Mouse (Mus musculus): ENCODE data around the gene Cbr2. TPM values are rescaled to one million over a fixed set of nuclear protein-coding genes. Genes with fewer than 3 reads are reported as not detected.

Gene Cbr2
- total RNA-seq, 2 experiments from 2014 or later, result 9.9 to 10.8 TPM

DNA sequence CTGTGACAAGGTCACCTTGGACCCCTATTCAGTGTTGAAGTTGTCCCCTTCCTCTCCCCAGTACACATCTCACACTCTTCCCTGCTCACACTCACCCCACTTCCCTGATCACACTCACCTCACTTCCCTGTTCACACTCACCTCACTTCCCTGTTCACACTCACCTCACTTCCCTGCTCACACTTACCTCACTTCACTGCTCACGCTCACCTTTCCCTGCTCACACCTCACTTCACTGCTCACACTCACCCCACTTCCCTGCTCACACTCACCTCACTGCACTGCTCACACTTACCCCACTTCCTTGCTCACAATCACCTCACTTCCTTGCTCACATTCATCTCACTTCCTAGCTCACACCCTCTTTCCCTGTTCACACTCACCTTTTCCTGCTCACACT, 519 bp downstream of the Cbr2 start:
- no peak for DNase-seq

DNA sequence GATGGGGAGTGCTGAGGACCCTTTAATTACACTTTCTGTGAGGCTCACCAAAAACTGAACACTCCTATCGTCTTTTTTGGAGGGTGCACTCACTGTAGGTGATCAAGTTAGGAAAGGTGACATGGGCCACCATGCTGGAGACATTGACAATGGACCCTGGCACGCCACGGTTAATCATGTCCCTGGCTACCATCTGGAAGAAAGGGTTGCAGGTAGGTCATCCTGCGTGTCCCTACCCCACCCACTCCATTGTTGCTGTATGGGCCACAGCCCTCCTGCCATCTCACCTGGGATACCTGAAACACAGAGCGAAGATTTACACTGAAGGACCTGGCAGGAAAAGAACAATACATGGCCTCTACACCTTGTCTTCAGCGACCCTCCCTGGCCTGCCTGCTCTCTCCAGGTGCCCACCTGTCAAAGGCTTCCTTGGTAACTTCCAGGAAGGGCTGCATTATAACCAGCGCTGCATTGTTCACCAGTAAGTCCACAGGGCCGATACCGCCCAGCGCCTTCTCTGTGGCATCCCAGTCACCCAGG, 1.5 kb downstream of the Cbr2 start:
- no peak for DNase-seq

DNA sequence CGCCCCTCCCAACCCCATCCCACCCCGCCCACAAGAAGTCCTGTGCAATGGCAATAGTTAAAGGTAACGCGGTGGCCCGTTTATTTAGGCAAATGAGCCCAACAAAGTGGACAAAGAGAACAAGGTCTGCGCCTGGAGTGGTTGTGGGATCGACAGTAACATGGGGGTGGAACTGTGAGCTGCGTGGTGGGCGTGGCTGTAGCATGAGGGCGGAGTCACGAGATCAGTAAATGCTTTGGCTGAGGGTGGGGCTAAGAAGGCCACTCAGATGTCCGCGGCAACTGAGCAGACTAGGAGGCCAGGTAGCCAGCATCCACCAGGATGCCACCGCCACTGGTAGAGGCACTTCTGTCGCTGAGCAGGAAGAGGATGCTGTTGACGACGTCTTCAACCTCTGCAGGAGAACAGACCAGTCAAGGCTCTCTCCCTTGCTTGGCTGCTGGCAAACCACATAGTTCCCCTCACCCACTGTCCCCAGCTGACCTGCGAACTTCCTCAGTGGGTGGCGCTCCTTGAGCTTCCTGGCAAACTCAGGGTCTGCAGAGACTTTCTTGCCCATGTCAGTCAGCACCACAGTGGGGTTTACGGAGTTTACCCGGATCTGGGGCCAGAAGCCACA, 2.4 kb downstream of the Cbr2 start:
- DNase-seq, result peak; percentile 24

DNA sequence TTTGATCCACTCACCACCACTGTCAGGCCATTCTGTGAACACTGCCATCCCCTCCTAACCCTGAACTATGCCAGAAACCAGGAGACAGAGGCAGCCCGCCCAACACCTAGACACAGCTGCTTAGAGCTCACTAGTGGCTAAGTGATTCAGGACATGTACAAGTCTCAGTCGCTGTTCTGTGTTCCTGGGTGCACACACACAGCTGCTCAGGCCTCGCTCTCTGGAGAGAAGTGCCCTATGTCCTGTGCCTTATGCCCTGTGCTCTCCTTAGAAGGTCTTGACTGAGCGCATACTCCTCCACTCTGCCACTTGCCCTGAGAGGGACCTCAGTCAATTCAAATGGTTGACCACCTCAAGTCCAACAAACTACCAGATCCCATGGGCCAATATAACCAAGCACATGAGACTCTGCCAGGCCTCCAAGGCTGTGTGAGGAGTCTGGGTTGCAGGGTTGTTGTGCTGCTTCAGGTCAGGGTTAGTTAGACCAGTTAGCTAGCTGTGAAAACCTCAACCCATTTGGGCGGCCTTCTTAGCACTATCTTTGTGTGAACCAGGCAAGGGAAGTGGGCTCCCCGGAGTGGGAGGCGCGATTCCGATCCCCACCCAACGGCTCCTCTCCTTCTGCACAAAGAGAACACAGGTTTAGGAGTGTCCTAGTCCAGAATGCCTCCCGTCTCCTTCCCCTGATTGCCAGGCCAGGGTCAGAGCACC, 3.2 kb downstream of the Cbr2 start:
- DNase-seq, result no peak

DNA sequence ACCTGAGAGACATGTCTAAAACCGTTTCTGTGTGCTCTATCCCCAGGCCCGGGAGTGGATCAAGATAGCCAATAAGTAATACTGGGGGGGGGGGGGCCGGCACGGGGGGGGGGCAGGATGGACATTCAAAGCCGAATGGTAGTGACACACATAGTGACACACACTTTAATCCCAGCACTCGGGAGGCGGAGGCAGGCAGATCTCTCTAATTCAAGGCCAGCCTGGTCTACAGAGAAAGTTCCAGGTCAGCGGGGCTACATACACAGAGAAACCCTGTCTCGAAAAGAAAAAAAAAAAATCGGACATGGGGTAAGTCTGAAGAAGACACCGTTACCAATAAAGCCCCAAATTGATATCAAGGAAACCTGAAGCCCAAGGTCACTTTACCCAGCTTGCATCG, 4.3 kb downstream of the Cbr2 start:
- no peak for DNase-seq

DNA sequence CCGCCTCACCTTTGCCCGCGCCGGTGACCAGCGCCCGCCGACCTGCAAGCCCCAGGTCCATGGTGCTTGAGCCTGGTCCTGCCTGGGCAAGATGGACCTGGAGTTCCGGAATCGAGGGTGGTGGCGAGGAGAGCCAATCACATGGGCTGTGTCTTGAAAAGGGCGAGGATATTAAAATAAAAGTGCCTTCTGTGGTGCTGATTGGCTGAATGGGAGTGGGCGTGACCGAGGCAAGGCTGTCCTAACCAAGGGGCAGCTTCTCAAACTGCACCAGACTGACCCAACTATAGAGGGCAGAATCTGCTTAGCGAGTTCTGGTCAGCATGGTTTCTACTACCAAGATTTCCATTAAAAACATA, 4.8 kb downstream of the Cbr2 start, which contains the start of gene Dcxr:
TSS of gene Dcxr (minus strand) at position 113 of the 359 bp plus-strand sequence.
- peak; percentile 77 for DNase-seq

DNA sequence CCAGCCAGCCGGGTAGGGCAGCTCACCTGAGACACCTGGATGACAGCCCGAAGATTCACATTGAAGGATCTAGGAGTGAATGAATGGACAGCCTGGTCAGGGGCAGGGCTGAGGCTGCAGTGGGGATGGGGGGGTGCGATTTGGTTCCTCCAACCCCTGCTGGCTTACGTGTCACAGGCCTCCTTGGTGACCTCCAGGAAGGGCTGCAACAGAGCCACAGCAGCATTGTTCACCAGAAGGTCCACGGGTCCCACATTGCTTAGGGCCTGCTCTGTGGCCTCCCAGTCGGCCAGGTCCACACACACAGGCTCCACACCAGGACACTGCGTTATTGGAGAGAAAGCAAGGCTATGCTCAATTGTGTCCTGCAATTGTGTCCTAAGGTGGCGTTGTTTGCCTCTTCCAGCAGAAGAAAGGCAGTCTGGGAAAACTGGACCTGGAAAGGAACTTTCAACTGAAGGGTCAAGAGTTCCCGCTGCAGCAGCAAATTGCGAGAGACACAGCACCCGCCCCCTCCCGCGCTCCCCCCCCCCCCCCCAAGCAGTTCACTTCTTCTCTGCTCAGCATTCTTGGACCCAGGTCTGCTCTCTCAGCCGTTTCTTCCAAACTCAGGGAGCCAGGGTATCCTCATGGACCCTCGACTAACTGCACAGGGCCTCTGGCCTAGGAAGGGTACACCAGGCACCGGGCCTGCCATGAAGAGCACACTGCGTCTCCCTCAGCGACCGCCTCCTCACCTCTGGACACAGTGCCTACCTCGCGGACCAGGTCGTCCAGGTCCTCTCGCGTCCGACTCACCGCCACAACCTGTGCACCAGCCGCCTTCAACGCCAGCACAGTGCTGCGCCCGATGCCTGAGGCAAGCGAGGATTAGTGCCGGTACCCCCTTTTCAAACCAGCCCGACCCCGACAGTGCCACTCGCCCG, 5.4 kb downstream of the Cbr2 start:
- no peak for DNase-seq

DNA sequence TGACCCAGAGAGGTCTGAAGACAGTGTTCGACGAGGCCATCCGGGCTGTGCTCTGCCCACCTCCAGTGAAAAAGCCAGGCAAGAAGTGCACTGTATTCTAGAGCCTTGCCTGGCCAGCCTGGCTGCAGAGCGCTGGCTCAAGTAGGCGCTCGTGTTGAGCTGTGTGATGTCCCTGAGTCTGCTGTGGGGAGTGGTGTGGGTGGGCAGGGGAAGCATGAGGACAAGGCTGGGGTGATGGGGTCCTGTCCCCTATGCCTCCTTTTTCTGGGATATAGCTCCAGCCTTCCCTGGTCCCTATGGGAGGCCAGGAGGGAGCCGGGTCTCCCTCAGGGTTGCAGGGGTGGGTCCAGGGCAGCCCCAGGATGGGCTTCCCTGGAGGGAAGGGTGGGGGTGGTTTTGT, 8.4 kb downstream of the Cbr2 start:
- DNase-seq, result no peak

DNA sequence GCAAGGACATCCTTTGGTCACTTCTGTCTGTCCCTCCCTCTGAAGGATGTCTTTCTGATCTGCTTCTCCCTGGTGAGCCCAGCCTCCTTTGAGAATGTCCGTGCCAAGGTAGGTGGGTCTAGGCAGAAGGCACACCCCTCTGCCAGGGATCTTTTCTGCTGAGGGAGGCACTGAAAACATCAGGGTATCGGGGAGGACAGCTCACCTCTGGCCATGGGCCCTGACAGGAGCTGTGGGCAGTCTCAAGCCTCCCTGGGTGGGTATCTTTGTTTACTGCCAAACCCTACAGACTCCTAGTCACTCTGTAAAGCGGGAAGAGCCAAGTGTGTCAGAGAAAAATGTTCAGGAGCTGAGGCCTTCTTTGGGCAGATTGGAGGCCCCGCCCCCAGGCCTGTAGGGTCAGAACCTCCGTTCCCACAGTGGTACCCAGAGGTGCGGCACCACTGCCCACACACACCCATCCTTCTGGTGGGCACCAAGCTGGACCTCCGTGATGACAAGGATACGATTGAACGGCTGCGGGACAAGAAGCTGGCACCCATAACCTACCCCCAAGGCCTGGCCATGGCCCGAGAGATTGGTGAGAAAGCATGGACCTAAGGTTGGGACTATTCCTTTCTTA, 9.0 kb downstream of the Cbr2 start:
- DNase-seq, result no peak

DNA sequence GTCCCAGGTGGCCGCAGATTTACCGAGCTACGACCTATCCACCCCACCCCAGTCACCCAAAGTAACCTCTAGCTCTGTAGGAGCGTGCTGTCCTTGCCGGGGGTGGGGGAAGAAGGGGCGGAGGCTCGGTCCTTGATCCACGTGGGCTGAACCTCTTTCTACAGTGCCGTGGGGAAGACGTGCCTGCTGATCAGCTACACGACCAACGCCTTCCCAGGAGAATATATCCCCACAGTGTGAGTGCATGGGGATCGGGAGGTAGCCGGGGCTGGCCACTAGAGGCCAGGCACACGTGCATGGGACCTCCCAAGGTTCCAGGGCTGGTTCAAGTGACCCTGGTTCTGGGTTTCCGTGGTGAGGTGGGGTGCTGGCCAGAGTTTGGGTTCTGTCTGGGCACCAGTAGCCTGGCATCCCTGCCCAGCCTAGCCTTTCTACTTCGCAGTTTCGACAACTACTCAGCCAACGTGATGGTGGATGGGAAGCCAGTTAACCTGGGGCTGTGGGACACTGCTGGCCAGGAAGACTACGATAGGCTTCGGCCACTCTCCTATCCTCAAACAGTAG, 9.8 kb downstream of the Cbr2 start:
- DNase-seq, result no peak

DNA sequence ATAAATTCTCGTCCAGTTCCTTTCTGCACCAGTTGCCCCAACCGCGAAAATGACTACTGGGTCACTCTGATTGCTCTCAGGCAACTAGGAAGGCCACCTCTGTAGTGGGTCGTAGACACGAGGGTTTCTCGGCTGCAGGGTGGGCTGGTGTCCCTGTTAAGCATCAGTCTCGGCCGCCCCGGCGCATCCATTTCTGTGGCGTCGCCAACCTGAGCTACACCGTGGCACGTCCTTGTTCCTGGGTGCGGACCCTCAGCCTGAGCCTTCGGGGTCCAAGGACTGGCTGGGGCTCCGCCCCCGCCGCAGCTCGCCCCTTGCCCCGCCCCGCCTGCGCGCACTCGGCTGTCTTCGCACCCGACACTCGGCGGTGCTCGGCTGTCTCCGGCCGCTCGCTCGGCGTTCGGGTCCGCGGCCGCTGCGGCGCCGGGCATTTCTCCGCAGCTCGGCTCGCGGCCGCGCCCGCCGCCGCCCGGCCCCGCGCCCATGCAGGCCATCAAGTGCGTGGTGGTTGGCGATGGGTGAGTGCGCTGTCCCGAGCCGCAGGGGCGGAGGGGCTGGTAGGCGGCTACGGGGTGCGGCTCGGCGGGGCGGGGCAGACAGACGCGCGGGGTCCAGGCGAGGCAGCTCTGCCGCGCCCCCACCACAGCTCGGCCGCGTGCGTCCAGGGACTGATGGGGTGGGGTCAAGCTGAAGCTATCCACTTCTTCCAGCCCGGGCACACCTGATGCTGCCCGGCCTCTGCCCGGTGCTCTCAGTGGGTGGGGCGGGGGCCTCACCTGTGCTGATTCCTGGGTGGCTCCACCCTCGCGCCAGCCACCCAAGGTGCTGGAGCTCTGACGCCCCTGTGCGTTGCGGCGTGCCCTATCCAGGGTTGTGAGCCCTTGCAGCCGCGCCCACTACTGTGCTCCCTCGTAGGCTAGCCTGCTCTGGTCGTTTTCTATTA, 10.5 kb downstream of the Cbr2 start, which contains the start of gene Rac3:
TSS of gene Rac3 (plus strand) at position 347 of the 943 bp plus-strand sequence.
- DNase-seq, result peak; percentile 70

DNA sequence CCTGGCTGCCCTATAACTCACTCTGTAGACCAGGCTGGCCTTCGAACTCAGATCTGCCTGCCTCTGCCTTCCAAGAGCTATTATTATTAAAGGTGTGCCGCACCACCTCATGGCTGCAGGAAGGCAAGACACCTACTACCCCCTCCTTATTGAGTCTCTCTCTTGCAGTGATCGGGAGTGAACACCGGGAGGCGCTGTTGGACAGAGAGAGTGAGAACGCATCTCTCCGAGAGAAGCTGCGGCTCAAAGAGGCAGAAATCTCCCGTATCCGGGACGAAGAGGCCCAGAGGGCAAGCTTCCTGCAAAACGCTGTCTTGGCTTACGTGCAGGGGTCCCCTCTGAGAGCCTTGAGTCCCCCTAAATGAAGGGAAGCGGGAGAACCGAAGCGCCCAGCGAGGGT, 11.5 kb downstream of the Cbr2 start:
- peak; percentile 96 for DNase-seq

DNA sequence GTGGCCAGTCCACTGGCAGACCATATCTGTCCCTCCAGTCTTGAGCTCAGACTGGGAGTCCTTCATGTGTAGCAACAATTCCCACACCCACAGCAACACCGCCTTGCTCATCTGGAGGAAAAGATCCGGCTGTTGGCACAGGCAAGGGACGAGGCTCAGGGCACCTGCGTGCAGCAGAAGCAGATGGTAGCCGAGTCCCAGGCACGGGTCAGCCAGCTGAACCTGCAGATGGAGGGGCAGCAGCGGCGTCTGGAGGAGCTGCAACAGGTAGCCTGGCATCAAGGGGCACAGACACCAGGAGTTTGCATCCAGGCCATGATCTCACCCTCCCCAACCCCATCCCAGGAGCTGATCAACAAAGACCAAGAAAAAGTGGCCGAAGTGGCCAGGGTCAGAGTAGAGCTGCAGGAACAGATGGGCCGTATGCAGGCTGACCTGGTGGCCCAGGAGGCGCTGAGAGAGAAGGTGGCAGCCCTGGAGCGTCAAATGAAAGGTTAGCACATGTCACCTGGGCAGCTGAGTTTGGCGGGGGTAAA, 12.0 kb downstream of the Cbr2 start:
- DNase-seq, result no peak

DNA sequence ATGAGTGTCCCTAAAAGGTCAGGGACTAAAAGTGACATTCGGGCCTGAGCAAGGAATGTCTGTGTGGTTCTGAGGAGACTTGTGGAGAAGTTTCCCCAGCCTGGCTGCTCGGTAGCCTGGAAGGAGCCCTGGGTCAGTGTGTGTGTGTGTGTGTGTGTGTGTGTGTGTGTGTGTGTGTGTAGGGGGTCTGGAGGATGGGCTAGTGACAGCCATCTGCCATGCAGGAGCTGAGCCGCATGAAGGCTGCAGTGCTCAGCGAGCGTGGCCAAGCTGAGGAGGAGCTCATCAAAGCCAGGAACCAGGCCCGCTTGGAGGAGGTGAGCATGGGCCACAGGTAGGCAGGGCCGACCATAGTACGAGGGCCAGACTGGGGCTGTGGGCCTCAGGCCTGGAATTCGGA, 12.7 kb downstream of the Cbr2 start:
- DNase-seq, result no peak

DNA sequence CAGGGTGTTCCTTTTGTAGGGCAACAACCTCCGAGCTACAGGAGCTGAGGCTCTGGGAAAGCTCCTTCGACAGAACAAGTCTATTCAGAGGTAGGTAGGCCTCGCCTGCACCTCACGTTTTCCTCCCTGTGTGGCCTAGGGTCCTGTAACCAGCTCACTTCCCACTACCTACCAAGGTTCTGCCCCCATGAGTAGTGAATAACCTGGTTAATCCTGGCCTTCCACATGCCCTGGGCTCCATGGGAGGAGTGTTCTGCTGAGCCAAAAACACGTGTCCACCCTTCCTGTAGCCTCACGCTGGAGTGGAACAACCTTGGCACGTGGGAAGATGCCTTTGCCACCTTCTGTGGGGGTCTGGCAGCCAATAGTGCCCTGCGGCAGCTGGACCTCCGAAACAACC, 16.8 kb downstream of the Cbr2 start:
- DNase-seq, result no peak

DNA sequence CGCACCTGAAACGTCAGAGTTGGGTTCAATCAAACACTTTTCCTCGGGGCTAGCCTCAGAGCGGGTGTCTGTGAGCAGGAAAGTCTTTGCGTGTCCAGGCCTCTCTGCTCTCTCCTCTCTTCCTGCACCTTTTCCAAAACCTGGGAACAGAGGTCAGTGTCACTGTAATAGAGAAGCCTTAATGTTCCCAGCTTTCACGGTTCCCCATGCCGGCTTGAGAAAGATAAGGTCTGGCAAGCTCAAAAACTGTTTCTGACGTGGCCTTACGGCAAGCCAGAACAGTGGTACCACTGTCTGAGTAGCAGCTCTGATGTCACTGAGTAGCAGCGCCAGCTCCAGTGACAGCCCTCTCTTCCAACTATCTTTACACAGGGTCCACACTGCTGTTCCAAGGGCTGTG, 17.4 kb downstream of the Cbr2 start:
- DNase-seq, result no peak

DNA sequence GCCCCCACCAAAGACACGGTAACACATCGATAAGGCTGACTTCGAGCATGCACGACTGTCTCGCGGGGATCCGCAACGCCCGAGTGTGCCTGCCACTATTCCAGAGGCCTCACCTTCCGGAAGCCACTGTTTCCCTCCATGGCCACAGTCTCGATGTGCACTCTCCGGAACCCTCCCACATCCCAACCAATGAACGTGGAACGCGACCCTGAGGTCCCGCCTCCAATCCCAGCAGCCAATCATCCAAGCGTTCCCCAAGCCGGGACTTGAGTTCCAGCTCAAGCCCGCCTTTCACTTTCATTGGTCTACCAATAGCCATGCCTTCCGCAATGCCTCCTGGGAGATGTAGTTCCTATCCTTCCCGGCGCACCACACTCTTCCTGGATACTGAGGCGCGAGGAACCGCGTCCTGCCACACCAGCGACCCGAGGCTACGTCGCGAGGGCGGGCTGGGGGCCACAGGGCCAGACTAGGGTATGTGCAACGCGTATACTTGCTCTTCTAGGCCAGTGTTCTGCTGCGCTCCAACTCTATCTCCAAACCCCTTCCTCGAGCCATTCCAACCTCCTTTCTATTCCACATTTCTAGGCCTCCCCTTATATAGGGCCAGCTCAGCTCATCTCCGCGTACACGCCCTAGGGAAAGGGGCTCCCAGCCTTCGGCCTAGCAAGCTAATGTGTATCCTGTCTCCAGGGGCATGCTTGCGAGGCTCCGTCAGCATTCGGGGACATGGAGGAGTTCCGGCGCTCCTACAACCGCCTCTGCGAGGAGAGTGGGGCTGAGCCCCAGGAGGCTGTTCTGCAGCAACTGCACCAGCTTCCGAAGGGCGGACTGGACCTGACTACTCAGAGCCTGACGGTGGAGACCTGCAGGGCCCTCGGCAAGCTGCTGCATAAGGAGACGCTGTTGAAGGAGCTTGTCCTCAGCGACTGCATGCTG, 18.1 kb downstream of the Cbr2 start, which contains the start of the genes Cenpx and Lrrc45:
TSS of gene Cenpx (minus strand) at position 159 of the 939 bp plus-strand sequence.
TSS of gene Lrrc45 (plus strand) at position 346 of the 939 bp plus-strand sequence.
- peak; percentile 89 for DNase-seq

DNA sequence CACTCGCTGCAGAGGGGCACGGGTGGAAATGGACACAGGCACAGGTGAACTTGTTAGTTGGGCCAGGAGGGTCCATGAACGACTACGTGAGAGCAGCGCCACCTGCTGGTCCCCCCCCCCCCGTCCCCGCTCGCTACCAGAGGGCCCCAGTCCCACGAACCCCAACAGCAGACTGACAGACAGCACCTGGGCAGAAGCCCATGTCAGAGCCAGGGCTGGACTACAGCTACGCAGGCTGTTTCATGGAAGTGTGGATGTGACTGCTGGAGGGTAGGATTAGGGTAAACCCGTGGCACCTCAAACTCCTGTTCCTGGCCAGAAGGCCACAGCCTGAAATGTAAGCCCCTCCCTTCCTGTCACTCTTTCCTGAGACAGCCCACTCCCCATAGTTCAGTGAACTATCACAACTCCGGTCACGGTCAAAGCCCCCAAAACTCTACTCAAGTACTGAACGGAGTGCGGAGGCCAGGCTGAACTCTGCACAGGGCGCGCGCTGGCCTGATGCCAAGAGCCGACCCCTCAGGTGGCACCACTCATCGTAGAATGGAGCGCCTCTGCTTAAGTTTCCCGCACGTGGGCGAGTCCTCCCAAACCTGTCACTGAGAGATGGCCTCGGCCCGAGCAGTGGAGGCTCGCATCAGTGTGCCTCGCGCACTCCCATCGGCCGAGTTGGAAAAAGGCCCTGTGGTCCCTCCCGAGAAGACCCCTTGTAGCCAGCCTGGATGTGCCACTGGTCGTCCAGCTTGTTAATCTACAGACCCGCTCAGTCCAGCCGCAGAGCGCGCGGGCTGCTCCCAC, 18.9 kb downstream of the Cbr2 start:
- peak; percentile 71 for DNase-seq
